Mouse (Mus musculus) gastrocnemius, adult 2 months (tissue): ENCODE data around the gene Olfr325. TPM values are rescaled to one million over a fixed set of nuclear protein-coding genes. Genes with fewer than 3 reads are reported as not detected.

Experiments
- DNase-seq: peaks from one replicate; pipeline ENCODE4 v3.0.0; 2022
- H3K27ac ChIP-seq: fragments of 200-600 bp; 2 replicates; pipeline ENCODE4 v1.8.1; 2022; ENCODE audit warnings: mild to moderate bottlenecking
- H3K4me3 ChIP-seq: fragments of 200-600 bp; 2 replicates; pipeline ENCODE4 v1.8.1; 2022; ENCODE audit warnings: mild to moderate bottlenecking, moderate library complexity
- CTCF ChIP-seq: fragments of 200-600 bp; IDR thresholded peaks from 2 replicates; pipeline ENCODE4 v1.8.1; 2022; ENCODE audit warnings: antibody characterized with exemption, mild to moderate bottlenecking, moderate library complexity
- intact Hi-C: fragments of 180-260 bp; cut with DNase I; formaldehyde crosslinking; loops from one replicate; pipeline ENCODE4 v1.15.1; 2025
- total RNA-seq, 2 experiments: library from RNA; stranded (reverse); gene quantifications; 2 replicates each; pipeline ENCODE4 v1.2.3; 2021

The Olfr325 gene
- total RNA-seq, 2 experiments from 2014 or later: not detected

DNA sequence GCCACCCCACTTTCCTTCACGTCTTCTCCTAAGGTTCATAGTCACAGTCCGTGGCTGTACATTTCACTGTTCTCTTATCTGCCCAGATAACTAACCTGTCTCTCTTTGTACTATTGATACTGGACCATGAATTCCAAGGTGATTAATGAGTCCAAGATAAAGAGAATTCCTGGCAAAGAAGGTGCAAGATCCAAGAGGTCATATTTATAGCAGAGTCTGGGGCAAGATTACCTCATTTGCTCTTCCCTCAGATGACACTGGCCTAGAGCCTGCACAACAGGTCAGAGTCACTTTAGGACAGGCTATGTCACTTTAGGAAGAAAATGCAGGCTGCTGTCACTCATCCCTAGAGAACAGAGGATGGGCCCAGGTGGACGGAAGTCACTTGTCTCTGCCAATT is 27.7 kb downstream of the Olfr325 start:
- no peak overlapping the region for H3K4me3 ChIP-seq
- no peak for TF ChIP-seq CTCF
- no peak for DNase-seq
- H3K27ac ChIP-seq: no peak overlapping the region
- intact Hi-C loops: no loop called here

DNA sequence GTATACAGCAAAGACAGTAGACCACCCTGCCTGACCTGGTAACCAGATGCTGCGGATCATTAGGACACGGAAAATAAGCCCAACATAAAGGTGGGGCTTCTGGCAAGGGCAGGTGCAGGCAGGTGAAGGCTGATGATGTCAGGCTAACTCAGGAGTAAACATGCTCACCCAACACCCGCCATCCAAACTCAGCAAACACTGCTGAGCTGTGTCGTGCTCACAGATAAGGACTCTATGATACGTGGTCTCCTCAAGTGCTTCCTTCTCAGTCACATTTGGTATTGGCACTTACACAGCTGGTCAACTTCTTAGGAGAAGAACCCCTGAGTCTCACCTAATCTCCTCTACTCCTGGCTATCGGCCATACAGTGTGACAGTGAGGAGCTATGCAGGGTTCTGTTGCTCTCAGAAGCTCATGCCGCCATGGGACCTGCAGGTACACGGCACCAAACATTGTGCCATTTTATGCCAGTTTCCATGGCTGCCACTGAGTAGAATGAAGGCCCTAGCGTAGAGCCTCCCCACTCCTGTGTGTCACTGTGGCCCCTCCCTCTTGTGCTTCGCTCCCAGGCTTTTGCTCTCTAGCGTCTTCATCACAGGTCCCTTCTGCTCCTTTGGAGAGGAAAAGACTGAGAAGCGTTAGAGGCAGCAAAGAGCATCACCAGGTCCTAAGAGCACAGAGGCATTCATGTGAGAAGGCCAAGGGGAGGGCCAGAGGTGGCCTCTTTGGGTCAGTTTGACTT is 28.8 kb downstream of the Olfr325 start:
- TF ChIP-seq CTCF: no peak
- Histone ChIP-seq H3K27ac (no peak overlapping the region), H3K4me3 (no peak overlapping the region)
- intact Hi-C loops: no loop called here
- no peak for DNase-seq

DNA sequence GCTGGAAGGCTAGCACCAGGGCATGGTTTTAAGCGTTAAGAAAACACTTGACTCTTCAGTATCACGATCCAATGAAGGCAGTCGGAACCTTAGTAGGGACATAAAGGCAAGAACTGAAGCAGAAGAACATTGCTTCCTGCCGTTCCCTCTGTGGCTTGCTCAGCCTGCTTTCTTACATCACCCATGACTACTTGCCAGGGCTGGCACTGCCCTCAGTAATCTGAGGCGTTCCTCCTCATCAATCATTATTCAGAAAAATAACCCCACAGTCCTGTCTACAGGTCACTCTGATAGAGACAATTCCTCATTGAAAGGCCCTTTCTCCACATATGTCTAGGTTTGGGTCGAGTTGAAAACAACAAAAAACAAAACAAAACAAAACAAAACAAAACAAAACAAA is 29.5 kb downstream of the Olfr325 start:
- no peak overlapping the region for H3K4me3 ChIP-seq
- no peak overlapping the region for H3K27ac ChIP-seq
- TF ChIP-seq CTCF: no peak
- no peak for DNase-seq
- intact Hi-C loops: no loop called here

DNA sequence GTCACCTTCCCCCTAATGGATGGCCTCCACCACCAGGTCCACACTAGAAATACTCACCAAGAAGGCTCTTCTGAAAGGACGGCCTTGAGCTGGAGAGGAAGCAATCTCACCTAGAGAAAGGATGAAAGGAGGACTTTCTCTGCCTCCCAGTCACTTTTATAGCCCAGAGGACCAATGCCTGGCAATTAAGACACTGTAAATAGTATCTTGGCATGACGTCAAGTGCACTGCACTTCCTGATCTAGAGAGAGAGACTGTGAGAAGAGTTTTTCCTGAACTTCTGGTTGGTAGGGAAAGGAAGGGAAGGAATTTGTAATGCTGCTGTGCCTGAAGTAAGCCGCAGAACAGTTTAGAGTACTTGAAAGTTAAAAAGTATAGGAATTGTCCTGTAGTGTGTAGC is 35.8 kb downstream of the Olfr325 start:
- intact Hi-C loops: no loop called here
- DNase-seq: no peak
- Histone ChIP-seq H3K4me3 (no peak overlapping the region), H3K27ac (no peak overlapping the region)
- no peak for TF ChIP-seq CTCF

DNA sequence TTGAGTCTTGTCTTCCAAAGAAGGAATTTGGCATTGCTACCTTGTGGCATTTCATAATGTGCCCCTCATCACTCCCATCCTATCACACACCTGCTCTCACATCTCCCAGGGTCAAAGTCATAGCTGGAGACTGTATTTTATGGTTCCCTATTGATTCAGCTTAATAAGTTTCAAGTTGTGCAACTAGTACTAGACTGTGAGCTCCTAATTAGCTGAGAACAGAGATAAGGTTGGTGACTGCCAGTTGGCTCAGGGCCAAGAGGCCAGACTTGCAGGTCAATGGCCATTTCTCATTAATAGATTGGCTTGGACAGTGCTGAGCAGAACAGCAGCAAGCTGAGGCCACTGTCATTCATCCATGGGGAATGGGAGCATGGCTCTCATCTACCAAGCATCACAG is 37.0 kb downstream of the Olfr325 start:
- DNase-seq: no peak
- Histone ChIP-seq H3K4me3 (no peak overlapping the region), H3K27ac (no peak overlapping the region)
- TF ChIP-seq CTCF: no peak
- intact Hi-C loops: no loop called here

DNA sequence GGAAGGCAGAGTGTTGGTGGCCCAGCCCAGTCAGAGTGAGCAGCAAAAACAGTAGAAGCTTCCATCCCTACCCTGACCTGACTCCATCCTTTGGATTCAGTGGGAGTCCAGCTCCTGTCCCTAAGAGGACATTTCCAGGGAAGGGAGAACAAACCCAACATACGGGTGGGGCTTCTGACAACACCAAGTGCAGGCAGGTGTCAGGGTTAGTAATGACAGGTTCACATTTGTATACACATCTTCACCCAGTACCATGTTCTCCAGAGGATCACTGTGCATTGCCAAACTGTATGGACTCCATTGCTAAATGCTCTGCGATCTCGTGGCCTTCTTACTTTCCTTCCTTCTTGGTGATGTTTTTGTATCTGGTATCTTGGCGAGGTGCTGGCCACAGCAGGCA is 38.4 kb downstream of the Olfr325 start, which contains the start of gene 2210407C18Rik:
2210407C18Rik (minus strand) TSS at position 101 of the 400 bp plus-strand sequence.
- DNase-seq: no peak
- H3K27ac ChIP-seq: no peak within 1 kb of the TSS
- no peak within 1 kb of the TSS for H3K4me3 ChIP-seq
- no peak for TF ChIP-seq CTCF
- intact Hi-C loops: no loop called here

DNA sequence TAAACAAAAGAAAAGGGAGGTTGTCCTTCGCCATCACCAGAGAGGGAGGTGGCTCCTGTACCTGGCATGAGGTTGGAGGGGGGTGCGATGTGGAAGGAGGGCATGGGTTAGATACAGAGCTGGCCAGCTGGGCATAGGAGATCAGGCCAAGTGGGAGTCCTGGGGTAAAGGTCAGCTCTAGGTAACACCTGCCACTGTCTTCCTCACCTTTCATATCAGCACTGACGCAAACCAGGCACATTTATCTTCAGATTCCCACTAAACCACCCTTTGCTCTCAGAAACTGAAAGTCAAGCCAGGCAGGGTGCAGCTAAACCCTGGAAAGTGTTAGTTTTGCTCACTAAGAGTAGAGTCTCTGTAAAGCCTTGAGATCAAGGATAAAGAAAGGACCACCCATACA is 40.8 kb downstream of the Olfr325 start:
- DNase-seq: no peak
- Histone ChIP-seq H3K4me3 (no peak overlapping the region), H3K27ac (no peak overlapping the region)
- intact Hi-C loops: no loop called here
- no peak for TF ChIP-seq CTCF

DNA sequence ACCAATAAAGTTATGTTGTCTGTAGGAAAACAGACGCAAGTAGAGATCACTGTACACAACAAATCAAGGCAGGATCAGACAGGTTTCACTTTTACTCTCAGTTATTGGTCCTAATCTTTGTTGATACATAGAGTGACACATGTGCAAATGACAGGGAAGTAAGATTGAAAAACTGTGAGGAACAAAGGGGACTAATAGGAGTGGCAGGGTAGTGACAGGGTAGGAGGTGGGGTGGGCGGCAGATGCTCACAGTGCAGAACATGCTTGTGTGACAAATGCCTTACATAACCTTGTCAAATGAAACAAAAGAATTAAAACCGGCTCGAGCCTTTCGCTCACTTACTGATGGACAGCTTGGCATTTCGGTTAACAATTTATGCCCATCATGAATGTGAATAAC is 41.3 kb downstream of the Olfr325 start:
- TF ChIP-seq CTCF: no peak
- intact Hi-C loops: no loop called here
- Histone ChIP-seq H3K4me3 (no peak overlapping the region), H3K27ac (no peak overlapping the region)
- no peak for DNase-seq

DNA sequence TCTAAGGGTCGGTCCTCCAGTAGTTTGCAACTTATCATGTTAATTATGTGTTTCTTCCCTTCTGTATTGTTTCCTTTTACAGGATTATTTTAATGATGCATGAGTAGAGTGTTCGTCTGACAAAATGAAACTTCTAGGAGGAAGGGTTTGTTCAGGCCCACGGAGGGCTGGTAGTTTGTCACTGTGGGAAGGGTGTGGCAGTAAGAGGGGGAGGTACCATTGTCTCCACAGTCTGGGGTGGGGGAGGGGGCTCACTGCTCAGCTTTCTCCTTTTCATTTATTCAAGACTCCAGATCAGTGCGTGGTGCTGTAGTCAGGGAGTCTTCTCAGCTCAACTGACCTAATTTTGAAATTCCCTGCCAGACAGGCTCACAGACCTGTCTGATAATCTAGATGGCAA is 48.6 kb downstream of the Olfr325 start:
- no peak for DNase-seq
- TF ChIP-seq CTCF: no peak
- Histone ChIP-seq H3K4me3 (no peak overlapping the region), H3K27ac (no peak overlapping the region)
- intact Hi-C loops: no loop called here

DNA sequence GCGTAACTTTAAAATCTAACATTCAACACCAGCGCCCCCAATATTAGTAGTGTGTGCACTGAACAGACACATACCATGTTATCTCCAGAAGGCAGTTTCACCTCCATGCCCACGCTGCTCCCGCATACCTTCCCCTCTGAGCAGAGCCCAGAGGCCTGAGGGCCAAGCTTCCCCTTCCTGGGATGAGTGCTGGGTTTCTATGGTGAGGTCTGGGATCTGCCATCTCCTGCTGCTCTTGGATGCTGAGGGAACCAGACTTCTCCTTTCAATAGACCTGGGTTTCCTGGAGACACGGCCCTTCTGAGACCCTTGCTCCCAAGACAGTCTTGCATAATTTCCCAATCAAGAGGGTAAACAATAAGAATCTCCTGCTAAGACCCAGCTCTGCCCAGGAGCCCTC is 52.9 kb downstream of the Olfr325 start, which contains the start of gene Olfr323:
Olfr323 (minus strand) TSS at position 101 of the 400 bp plus-strand sequence.
- Histone ChIP-seq H3K4me3 (no peak within 1 kb of the TSS), H3K27ac (no peak within 1 kb of the TSS)
- intact Hi-C loops: loop anchor here (10.0 kb wide), 1 partner anchor 336 kb away; no protein-coding TSS in a partner anchor
- no peak for DNase-seq
- TF ChIP-seq CTCF: no peak

Other genes starting within 250 kb of the Olfr325 start
- 10 to 100 TPM; 43.1 to 44.6 TPM for gene Zfp672, start 247.4 kb upstream of the Olfr325 start, total RNA-seq
- gene Sh3bp5l, start 247.0 kb upstream of the Olfr325 start, total RNA-seq: 10 to 100 TPM; 21.2 to 23.5 TPM
- gene Lypd8, start 198.7 kb upstream of the Olfr325 start, total RNA-seq: not detected
- not detected for gene 1810065E05Rik, start 156.6 kb upstream of the Olfr325 start, total RNA-seq
- gene Gm12253, start 145.2 kb upstream of the Olfr325 start, total RNA-seq: not detected
- gene Lypd9, start 124.8 kb upstream of the Olfr325 start, total RNA-seq: not detected
- not detected for gene Olfr30, start 115.5 kb upstream of the Olfr325 start, total RNA-seq
- not detected for gene Olfr332, start 85.2 kb upstream of the Olfr325 start, total RNA-seq
- not detected for gene Olfr331, start 75.2 kb upstream of the Olfr325 start, total RNA-seq
- not detected for gene Olfr330, start 42.9 kb upstream of the Olfr325 start, total RNA-seq
- not detected for gene Olfr329-ps, start 31.3 kb upstream of the Olfr325 start, total RNA-seq
- not detected for gene Olfr328, start 22.1 kb upstream of the Olfr325 start, total RNA-seq
- not detected for gene Olfr224, start 7.2 kb upstream of the Olfr325 start, total RNA-seq
- gene Olfr324, start 17.4 kb downstream of the Olfr325 start, total RNA-seq: not detected
- gene 2210407C18Rik, start 38.3 kb downstream of the Olfr325 start, total RNA-seq: under 1 TPM in 1 of 2 experiments, not detected in 1; 0.22 TPM
- gene Olfr323, start 52.8 kb downstream of the Olfr325 start, total RNA-seq: not detected
- not detected for gene Trim58, start 62.7 kb downstream of the Olfr325 start, total RNA-seq
- gene Olfr322, start 81.1 kb downstream of the Olfr325 start, total RNA-seq: not detected
- gene Olfr320, start 103.4 kb downstream of the Olfr325 start, total RNA-seq: not detected
- gene Olfr319, start 121.4 kb downstream of the Olfr325 start, total RNA-seq: not detected
- gene Olfr318, start 146.3 kb downstream of the Olfr325 start, total RNA-seq: not detected
- gene Olfr317, start 161.5 kb downstream of the Olfr325 start, total RNA-seq: not detected
- gene Olfr316, start 175.0 kb downstream of the Olfr325 start, total RNA-seq: not detected
- not detected for gene Olfr315, start 195.5 kb downstream of the Olfr325 start, total RNA-seq
- not detected for gene Olfr314, start 205.2 kb downstream of the Olfr325 start, total RNA-seq
- not detected for gene Fam183b, start 224.2 kb downstream of the Olfr325 start, total RNA-seq
- not detected for gene Olfr313, start 237.3 kb downstream of the Olfr325 start, total RNA-seq